Mouse (Mus musculus) 3134 (cell line): Measurements from ENCODE around the gene Rdm1.
"Not testable (repeated sequence)": the region's sequence is repeated elsewhere in the genome, so short reads cannot be mapped to it uniquely, and the experiment has no call there.

Experiments used
- DNase-seq: peaks from one replicate; pipeline ENCODE4 v3.0.0-alpha.2; 2011; ENCODE audit warnings: low spot score; ENCODE audit not compliant: insufficient read length; ENCODE audit errors: extremely low read depth

Rdm1 gene

DNA sequence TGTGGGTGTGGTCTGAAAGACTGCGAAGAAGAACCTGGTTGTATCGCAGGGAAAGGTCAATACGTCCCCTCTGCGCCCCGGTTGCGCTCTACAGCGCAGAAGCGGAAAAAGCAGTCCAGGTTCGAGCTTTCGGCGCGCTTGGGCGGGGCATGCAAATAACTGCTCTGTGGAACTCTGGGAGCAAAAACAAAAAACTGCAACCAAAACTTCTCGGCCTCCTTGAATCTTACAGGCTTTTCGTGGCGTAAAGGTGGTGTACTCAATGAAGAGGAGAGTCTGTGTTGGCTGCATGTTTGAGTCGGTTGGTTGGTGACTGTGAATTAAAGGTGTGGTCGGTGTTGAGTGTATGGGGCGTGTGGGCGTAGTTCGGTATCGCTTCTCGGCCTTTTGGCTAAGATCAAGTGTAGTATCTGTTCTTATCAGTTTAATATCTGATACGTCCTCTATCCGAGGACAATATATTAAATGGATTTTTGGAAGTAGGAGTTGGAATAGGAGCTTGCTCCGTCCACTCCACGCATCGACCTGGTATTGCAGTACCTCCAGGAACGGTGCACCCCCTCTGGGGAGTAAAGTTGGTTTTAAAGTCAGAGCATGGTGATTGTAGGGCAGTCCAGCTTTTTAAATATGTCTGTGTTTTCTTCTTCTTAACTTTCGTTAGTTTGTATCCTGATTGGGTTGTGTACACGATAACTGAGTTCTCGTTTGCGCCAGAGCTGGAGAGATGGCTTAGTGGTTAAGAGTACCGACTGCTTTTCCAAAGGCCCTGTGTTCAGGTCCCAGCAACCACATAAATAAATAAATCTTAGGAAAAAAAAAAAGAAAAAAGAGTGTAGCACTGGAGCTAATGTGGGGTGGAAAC is at the start of gene Rdm1:
Gene Rdm1 (plus strand): TSS at position 201 of the 862 bp plus-strand sequence.
- peak; percentile 84 for DNase-seq

DNA sequence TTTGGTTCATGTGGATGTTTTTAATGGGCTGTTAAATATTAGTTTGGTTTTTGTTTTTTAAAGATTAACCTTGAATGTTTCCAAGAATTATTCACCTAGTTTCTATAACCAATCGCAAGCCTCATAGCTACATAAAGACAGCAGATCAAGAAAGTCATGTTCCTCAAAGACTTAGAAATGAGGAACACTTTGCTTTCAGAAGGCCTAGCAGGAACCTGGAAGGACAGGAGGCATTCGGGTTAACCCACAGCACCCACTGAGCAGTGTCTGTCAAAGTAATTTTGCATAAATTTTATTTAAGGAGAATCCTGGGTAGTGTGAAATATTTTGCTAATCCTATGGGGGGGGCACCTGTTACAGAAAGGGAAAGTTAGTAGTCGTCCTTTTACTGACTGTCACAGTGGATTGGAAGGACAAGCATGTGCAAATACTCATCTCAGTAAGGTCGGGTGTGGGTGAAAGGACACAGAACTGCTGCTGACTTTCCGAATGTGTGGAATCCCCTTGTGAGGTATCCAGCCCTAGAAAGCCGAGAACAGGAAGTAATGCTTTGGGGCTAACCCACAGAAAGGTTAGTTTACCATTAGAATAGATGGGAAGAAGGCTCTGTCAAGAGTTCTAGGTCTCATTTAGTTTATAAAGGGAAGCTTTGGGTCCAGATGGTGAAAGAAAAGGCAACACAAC is 45.8 kb upstream of the Rdm1 start:
- no peak for DNase-seq

DNA sequence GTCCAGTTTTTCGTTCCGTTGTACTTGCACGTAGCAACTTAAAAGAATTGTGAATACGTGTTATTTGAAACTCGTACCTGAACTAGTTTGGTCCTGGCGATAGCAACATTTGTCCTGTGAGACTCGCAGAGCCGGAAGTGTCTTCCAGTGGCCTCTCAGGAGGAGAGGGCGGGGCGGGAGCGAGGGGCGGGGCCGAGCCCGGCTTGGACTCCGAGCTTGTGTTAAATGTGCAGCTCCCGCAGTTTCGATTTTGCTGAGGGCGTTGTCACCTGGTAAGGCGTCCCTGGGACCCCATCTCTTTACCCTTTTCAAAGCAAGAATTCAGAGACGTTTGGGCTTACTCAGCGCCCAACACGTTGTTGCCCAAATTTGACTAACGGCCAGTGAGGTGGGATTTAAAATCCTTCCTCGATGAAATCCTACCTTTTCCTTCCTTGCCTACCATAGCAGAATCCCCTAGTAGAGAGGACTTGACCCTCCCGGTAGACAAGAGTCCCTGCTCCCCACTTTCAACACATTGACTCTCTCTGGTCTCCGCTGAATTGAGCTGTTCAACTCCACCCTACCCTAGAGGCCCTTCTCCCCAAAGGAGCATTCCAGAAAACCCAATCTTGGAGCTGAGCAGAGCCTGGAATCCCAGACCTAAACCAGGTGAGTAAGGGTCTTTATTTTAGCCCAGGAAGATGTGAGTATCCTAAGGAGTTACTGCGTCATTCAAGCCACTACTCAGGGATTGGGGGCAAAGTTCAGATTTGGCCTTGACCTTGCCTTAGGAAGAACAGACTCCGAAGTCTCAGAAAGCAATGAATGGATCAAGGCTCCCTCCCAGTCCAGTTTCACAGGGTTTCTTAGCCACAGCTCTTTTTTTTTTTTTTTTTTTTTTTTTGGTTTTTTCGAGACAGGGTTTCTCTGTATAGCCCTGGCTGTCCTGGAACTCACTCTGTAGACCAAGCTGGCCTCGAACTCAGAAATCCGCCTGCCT is 44.6 kb upstream of the Rdm1 start, which contains the start of gene Tmem106a:
Gene Tmem106a (plus strand): TSS at position 189 of the 982 bp plus-strand sequence.
- DNase-seq: peak; percentile 91

DNA sequence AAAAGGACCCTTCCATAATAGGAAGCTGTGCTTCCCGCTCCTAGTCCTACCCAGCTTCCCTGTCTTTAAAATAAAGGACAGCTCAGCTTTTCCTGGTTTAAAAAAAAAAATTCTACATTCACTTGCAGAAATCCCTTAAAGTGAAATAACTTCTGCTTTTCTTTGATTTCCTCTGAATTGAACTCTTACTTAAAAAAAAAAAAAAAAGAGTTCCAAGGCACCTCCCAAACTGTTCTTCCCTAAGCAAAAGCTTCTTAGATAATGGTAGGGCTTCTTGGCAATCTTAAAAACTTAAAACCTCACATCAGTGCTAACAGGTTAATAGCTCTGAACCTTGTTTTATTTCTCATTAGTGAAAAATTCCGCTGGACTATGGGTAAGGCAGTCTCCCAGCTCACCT is 43.8 kb upstream of the Rdm1 start:
- DNase-seq: no peak

DNA sequence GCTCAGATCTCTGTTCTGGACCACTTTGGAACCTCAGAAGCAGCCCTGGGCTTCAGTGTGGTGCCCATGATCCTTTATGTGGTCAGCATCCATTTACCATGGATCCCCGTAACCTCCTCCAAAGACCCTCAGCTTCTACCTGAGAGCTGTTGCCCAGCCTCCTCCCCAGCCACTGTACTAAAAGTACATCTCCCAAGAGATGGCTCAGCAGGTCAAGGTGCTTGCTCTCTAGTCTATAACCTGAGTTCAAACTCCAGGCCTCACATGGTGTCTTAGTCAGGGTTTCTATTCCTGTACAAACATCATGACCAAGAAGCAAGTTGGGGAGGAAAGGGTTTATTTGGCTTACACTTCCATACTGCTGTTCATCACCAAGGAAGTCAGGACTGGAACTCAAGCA is 42.0 kb upstream of the Rdm1 start:
- not testable (repeated sequence) for DNase-seq

DNA sequence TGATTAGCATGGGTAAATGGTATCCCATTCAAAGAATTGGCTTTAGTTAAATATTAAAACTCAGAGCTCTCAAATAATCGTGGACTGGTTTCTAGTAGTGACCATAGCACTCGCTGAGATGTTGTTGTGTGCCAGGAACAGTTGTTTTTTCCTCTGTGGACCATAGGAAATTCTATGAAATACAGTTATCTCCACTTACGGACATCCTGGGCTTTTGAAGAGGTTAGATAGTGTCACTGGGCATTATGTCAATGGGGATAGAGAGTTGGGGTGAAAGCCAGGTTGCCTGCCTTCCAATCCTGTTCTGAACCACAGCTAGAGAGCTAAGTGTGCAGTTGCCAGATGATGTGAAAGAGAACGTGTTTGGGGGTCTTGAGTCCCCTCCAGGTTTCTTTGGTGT is 41.2 kb upstream of the Rdm1 start:
- no peak for DNase-seq

DNA sequence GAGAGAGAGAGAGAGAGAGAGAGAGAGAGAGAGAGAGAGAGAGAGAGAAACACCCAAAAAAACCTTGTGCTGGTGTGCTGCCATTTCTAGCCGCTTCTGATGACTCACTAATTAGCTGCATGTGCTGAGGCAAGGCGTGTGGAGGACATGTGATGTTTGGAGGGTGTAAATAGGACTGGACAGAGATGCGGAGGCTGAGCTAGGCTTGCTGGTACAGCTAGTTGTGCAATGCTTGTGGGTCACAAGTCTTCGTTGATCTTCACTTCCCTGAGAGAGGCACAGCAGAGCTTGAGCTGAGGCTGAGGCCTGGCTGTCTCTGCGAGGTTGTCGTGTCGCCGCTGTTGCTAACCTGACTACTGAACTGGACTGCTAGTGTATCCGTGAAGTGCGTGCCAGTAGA is 39.3 kb upstream of the Rdm1 start:
- no peak for DNase-seq

DNA sequence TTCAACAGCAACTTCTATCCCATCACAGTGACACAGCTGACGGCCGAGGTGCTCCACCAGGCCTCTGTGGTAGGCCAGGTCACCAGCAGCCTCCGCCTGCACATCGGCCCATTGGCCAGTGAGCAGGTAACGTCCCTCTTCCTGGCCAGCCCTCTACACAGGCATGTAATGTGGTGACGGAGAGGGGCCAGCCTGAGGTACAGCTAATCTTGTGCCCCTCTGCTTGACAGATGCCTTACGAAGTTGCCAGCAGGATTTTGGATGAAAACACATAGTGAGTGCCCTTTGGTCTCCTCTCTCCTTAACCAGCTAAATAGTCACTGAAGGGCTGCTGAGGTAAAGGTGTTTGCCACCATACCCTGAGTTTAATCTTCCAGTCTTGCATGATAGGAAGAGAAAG is 38.1 kb upstream of the Rdm1 start:
- no peak for DNase-seq

DNA sequence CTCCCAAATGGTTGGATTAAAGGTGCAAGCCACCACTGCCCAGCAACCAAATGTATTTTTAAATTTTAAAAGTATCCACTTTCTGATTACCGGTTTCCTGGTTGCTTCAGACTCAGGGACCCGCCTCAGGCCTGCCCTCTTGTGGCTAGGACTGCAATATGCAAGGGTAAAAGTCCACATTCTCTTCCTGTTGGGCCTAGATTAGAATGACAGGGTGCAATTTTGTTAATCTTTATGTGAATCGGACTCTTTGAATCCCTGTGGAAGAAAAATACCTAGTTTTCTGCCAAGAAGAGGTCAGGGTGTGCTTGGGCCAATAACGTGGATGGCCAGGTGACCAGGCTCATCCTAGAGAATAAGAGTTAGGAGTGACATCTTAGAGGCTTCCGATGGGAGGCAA is 37.6 kb upstream of the Rdm1 start:
- peak; percentile 30 for DNase-seq

DNA sequence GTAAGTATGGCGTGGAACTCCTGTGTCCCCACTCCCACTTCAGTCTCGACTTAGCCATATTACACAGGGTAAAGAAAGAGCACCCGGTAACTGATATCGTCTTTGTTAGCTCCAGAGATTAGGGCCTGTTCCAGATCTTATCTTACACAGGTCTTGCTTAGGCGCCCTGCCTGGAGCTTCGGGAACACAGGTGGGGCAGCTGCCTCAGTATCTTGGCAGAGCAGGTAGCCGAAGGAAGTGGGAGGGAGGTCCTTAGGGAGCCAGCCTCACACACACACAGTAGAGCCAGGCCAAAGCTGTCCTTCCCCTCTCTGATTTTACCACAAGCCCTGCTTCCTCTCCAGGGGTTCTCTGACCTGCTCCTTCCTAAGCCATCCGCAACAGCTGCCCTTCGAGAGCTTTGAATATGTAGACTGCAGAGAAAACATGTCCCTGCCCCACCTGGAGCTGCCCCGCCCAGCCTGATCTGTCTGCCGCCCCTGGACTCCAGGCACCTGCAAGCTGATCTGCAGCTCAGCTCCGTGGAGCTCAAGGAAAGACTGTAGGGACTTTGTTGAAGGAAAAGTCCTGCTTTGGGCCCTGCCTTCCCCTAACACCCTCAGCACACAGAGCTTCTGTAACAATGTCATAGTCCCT is 36.9 kb upstream of the Rdm1 start:
- DNase-seq: no peak

DNA sequence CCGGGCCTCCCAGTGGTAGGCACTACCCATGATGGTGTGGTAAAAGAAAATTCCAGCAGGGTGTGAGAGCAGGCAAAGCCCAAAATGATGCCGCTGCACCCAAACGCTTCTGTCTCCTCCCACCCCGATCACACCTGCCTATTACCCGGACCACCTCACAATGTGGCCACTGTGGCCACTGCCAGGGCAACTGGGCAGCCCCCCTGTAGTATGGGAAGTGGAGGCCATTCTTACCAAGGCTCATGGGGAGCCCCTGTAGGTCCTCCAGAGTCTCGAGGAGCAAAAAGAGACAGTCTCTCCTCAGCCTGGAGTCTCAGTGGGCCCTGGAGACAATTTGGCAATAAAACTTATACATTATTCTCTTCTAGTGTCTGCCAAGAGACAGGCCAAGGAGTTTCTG is 27.8 kb upstream of the Rdm1 start, which contains the start of gene Gm11634:
Gene Gm11634 (minus strand): TSS at position 101 of the 400 bp plus-strand sequence.
- DNase-seq: no peak

DNA sequence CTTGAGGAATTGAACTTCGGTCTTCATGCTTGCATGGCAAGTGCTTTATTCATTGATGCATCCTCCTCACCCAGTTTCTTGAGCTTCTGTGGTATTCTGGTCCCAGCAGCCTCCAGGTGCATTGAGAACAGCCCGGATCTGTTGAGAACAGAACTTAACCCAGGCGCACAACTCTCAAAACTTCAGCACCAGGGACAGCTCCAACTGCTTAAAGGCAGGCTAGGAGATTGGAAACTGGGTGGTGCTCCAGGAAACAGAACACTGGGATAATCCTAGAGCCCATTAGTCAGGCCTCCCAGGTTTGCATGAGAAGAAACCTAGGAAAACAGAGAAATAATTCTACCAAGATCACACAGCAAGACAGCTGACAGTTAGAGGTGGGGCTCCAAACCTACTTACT is 24.5 kb upstream of the Rdm1 start:
- DNase-seq: peak; percentile 26

DNA sequence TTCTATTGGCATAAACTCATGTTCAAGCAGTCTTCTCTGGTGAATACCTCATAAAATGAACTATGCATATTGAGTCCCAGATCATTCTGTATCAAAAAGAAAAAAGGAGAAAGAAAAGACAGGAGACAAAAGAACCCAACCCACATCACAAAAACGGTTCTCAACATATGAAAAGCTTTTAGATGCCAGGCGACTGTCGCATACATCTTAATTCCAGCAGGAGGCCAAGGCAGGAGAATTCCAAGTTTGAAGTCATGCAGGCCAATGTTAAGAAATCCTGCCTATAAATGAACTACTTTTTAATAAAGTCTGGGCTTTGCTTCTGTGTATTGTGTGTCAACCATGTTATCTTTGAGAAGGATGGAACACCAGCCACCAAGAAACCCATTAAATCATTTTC is 22.9 kb upstream of the Rdm1 start:
- no peak for DNase-seq

DNA sequence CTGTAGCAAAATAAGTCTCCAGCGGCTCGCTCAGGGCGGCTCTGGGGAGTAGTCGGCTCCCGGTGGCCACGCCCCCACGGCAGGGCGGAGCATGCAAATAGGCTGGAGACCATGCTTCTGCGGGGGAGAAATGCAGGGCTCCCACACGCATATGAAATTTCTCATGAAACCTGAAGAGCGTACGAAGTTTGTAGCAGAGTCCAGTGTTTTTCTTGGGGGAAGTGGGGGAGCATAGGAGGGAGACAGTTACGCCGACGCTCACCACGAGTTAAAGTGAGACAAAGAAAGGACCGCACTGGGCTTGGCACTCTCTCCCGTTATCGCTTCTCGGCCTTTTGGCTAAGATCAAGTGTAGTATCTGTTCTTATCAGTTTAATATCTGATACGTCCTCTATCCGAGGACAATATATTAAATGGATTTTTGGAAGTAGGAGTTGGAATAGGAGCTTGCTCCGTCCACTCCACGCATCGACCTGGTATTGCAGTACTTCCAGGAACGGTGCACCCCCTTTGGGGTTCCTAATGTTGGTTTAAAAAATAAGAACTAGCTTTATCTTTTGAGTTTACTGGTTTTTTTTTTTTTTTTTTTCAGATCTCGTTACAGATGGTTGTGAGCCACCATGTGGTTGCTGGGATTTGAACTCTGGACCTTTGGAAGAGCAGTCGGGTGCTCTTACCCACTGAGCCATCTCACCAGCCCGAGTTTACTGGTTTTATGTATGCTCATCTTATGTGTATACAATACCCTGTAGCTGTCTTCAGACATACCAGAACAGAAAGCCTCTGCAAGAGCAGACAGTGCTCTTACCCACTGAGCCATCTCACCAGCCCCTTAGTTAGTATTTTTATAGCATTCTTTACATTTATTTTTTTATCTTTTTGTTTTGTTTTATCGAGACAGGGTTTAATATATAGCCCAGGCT is 22.2 kb upstream of the Rdm1 start:
- DNase-seq: peak; percentile 73

DNA sequence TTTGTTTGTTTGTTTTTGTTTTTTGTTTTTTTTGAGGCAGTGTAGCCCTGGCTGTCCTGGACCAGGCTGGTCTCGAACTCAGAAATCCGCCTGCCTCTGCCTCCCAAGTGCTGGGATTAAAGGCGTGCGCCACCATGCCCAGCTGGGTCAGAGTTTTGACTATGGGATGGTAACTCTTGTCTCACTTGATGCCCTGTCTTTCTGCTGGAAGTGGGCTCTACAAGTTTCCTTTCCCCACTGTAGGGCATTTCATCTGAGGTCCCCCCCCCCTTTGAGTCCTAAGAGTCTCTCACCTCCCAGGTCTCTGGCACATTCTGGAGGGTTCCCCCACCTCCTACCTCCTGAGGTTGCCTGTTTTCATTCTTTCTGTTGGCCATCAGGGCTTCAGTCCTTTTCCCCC is 19.9 kb upstream of the Rdm1 start:
- not testable (repeated sequence) for DNase-seq

DNA sequence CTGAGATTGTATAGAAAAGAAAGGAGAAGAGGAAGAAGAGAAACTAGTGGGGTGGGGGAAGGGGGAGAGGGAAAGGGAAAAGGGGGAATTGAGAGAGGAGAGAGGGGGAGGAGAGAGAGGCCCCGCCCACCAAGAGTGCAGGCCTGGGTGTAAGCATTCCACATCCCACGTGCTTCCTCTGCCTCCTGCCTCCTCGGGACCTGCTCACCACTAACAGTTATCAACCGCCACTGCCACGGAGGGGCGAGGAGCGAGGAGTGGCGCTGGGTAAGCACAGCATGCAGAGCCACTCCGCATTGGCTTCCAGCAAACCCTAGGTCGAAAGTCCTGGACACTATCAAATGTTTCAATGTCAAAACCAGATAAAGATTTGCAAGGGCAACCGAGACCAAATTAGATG is 16.6 kb upstream of the Rdm1 start:
- DNase-seq: no peak

DNA sequence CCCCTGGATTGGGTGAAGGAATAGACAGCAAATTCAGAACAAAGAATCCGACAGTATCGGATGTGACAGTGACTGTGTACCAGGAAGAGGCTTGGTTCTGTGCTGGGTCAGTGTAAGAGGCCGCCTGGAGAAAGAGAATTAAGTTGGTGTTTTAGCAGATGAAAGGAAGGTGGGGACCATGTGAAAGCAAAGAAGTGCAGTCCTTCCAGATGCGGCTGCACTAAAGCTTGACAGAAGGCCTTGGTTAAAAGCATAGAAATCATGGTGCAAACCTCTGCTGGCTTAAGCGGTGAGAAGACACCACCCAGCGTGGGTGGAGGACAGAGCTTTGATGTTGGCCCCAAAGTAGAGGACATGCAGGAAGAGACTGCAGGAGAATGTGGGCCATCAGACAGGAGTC is 13.4 kb upstream of the Rdm1 start:
- no peak for DNase-seq

DNA sequence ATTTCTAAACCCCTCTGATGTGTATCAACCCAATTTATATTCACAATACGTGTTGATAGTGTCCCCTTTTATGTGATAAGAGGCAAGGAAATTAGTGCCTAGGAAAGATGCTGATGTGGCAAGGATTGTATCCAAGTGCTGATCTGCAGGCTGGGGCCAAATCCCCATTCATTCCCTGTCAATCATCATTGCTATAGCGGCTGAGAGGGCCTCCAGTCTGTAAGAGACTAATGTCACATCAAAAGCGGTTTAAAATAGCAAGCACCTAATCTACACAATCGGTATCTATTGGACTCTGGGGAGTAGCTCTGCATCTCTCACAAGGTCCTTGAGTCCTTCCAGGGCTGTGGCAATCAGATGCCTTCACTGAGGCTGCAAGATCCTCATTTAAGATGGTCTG is 12.9 kb upstream of the Rdm1 start:
- DNase-seq: no peak

DNA sequence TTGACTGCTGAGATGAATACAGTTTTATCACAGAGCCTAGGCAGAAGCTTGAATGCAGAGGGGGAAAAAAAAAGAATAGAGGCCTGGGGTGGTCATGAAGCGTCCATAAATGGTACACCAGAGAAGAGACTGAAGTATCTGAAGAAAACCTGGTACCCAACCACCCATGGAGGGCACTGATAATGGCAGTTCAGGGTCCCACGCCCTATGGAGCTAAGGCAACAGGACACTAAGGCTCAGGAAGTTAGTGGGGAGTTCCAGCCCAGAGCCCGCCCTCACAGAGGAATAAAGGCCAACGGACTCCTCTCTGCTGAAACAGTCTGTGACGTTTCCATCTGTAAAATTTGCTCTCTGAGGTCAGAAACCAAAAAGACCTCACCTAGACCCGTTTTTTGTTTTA is 11.6 kb upstream of the Rdm1 start:
- no peak for DNase-seq
